In genomic region chr6:32795653-32796500, GRCm38 (mm10) we compare ENCODE assay signal across 14 mouse cellular contexts.
DNase-seq lines count a peak whose midpoint lies in the region; ATAC-seq and TF ChIP-seq lines count a peak whose summit lies in the region.
"Had no signal": no experiment of that assay in that cellular context is flagged by ENCODE, and none has a peak within 500 bp of the region (broad histone marks: within the 10 kb centered on the region; RNA-seq: fewer than 3 reads in every experiment).

No protein-coding gene starts in this region.

- DNase-seq in frontal cortex, postnatal 25 days (ENCODE audit: low spot score in 2 of 2): no peak
- peak; percentile 90 for DNase-seq in brain, embryonic 14.5 days (ENCODE audit: low read depth)
- DNase-seq in telencephalon, adult 2 months (ENCODE audit: low read depth, low spot score): peak; percentile 38
- no peak for DNase-seq in cerebellum, postnatal 14 days
- DNase-seq in spleen, postnatal 10 days (ENCODE audit: low spot score in 2 of 2): no peak
- DNase-seq: adrenal gland, postnatal 36 days; cerebellum, adult 11-12 months; kidney, postnatal 14 days; lung, adult 18-20 months; spleen, adult 18-20 months had no signal

- WGBS in neural tube, embryonic 13.5 days: 53% methylated on average over 8 of the region's 8 CpGs
- 47% methylated on average over 8 of the region's 8 CpGs for WGBS in neural tube, embryonic 15.5 days

- peak overlapping the region; percentile 14; the same call in 1 of the 2 replicates for H3K27ac ChIP-seq in neural tube, embryonic 13.5 days (replicated peaks)
- no peak overlapping the region for H3K27ac ChIP-seq in neural tube, embryonic 15.5 days (replicated peaks)
- H3K27ac ChIP-seq: heart, embryonic 15.5 days had no signal

- no peak overlapping the region for H3K4me3 ChIP-seq in neural tube, embryonic 13.5 days
- no peak overlapping the region for H3K4me3 ChIP-seq in neural tube, embryonic 15.5 days (replicated peaks)
- H3K4me3 ChIP-seq: heart, embryonic 15.5 days had no signal

- no peak overlapping the region for H3K9ac ChIP-seq in neural tube, embryonic 13.5 days
- no peak overlapping the region for H3K9ac ChIP-seq in neural tube, embryonic 15.5 days (replicated peaks)
- H3K9ac ChIP-seq: heart, embryonic 15.5 days had no signal

- H3K27me3 ChIP-seq in neural tube, embryonic 13.5 days: no peaks in the 10 kb centered on the region
- H3K27me3 ChIP-seq in neural tube, embryonic 15.5 days (replicated peaks): no peaks in the 10 kb centered on the region
- H3K27me3 ChIP-seq: heart, embryonic 15.5 days had no signal

- no peak overlapping the region for H3K4me2 ChIP-seq in neural tube, embryonic 13.5 days
- no peak overlapping the region for H3K4me2 ChIP-seq in neural tube, embryonic 15.5 days
- H3K4me2 ChIP-seq: heart, embryonic 15.5 days had no signal

- no peak for TF ChIP-seq POLR2A in brain, embryonic 14.5 days (IDR thresholded peaks at IDR 0.05; ENCODE audit: borderline replicate concordance, extremely low read depth, insufficient read depth, insufficient read length, poor library complexity, severe bottlenecking)

- peaks cover 15% of the 10 kb centered on the region for H3K4me1 ChIP-seq in neural tube, embryonic 13.5 days (replicated peaks)
- peaks cover 15% of the 10 kb centered on the region for H3K4me1 ChIP-seq in neural tube, embryonic 15.5 days

- peaks cover 6% of the 10 kb centered on the region; the same call in 1 of the 2 replicates for H3K36me3 ChIP-seq in neural tube, embryonic 13.5 days
- H3K36me3 ChIP-seq in neural tube, embryonic 15.5 days: peaks cover 5% of the 10 kb centered on the region; the same call in 1 of the 2 replicates

- ATAC-seq in frontal cortex, adult (ENCODE audit: low TSS enrichment): peak; percentile 98
- ATAC-seq in neural tube, embryonic 13.5 days (ENCODE audit: low read depth): peak; percentile 50
- ATAC-seq in neural tube, embryonic 15.5 days (ENCODE audit: low FRiP score): no peak; the same call in 1 of the 2 replicates

- no peak for TF ChIP-seq CTCF in brain, embryonic 14.5 days (IDR thresholded peaks at IDR 0.05; ENCODE audit: borderline replicate concordance, extremely low read depth, insufficient read depth, insufficient read length)

- no peaks in the 10 kb centered on the region for H3K9me3 ChIP-seq in neural tube, embryonic 13.5 days
- H3K9me3 ChIP-seq in neural tube, embryonic 15.5 days (replicated peaks): no peaks in the 10 kb centered on the region
- H3K9me3 ChIP-seq: heart, embryonic 15.5 days had no signal

Comparison
In these comparisons a context has a peak if more than half of its experiments do, and no peak if none do; other contexts are left out.
1. DNase-seq: peak in brain, embryonic 14.5 days (single experiment) and telencephalon, adult 2 months (single experiment); none in frontal cortex, postnatal 25 days (0 of 2), cerebellum, postnatal 14 days (0 of 2) and spleen, postnatal 10 days (0 of 2).